Mouse (Mus musculus) erythroblast, embryonic 14.5 days (primary cell): ENCODE data around the gene Gm11020. TPM values are rescaled to one million over a fixed set of nuclear protein-coding genes. Genes with fewer than 3 reads are reported as not detected.
"Not testable (repeated sequence)": the region's sequence is repeated elsewhere in the genome, so short reads cannot be mapped to it uniquely, and the experiment has no call there.

Source experiments
- H3K27me3 ChIP-seq: 2 replicates; pipeline ENCODE4 v1.6.1; 2012; ENCODE audit warnings: inconsistent platforms; ENCODE audit not compliant: control insufficient read depth
- H3K36me3 ChIP-seq: 2 replicates; pipeline ENCODE4 v1.6.1; 2012; ENCODE audit warnings: mild to moderate bottlenecking, inconsistent platforms; ENCODE audit not compliant: control insufficient read depth
- H3K4me1 ChIP-seq: 2 replicates; pipeline ENCODE4 v1.6.1; 2012; ENCODE audit warnings: inconsistent platforms; ENCODE audit not compliant: control insufficient read depth
- H3K4me3 ChIP-seq: replicated peaks from 2 replicates; pipeline ENCODE3; 2012; ENCODE audit warnings: moderate library complexity, mild to moderate bottlenecking, inconsistent platforms
- H3K9me3 ChIP-seq: 2 replicates; pipeline ENCODE4 v1.6.1; 2012; ENCODE audit warnings: low read length, inconsistent platforms, mixed read lengths; ENCODE audit not compliant: control insufficient read depth
- GATA1 ChIP-seq: IDR thresholded peaks from 2 replicates; pipeline ENCODE4 v1.6.1; 2012; ENCODE audit warnings: low read length, inconsistent platforms, mixed read lengths
- TAL1 ChIP-seq: IDR thresholded peaks from 3 replicates; pipeline ENCODE4 v1.6.1; 2012; ENCODE audit warnings: low read length, inconsistent platforms, mixed read lengths
- polyA plus RNA-seq: library from polyadenylated mRNA; stranded (reverse); fragments of >175 nt; gene quantifications from 2 replicates; pipeline ENCODE4 v1.2.3, GENCODE M21; 2012

Gm11020 gene
- not detected in 2 replicates for polyA plus RNA-seq

DNA sequence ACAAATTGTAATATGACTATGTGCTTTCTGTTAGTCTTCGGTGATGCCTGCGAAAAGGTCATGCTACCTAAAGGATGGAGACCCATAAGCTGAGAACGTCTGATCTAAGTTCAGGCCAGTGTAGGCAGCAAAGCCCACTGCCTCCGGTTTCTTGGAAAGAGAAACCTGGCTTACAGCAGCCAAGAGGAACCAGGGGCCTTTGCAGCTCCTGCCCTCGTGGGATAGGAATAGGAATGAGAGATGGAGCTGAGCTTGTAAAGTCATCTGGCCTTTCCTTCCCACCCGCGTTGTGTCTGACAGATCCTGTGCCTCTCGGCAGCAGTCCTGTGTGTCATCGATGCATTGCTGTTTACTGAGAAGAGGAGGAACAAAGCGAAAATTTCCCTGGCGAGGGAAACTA is at the start of gene Gm11020:
Gm11020 (plus strand) TSS at position 301 of the 400 bp plus-strand sequence.
- not testable (repeated sequence) for H3K27me3 ChIP-seq, H3K36me3 ChIP-seq, H3K9me3 ChIP-seq, H3K4me3 ChIP-seq, H3K4me1 ChIP-seq

DNA sequence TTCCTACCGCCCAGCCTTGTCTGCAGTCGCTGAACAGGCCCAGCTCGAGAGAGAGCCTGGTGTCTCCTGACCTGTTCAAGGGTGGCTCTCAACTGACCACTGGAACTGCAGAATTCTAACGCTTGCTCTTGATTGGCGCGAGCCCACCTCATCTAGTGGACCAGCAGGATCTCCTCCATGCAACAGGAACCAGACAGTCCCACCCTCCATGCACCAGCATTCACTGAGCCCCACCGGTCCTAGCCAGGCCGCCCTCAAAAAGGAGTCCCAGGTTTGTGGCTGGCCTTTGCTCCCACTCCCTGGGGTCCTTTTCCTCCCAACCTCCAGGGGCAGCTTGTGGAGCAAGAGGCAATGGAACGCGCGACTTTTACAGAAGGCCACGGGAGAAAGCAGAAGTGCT is 28.3 kb upstream of the Gm11020 start, which contains the start of gene Cmtm2a:
Cmtm2a (minus strand) TSS at position 101 of the 400 bp plus-strand sequence.
- H3K4me3 ChIP-seq, H3K36me3 ChIP-seq, H3K27me3 ChIP-seq, H3K9me3 ChIP-seq, H3K4me1 ChIP-seq: not testable (repeated sequence)

DNA sequence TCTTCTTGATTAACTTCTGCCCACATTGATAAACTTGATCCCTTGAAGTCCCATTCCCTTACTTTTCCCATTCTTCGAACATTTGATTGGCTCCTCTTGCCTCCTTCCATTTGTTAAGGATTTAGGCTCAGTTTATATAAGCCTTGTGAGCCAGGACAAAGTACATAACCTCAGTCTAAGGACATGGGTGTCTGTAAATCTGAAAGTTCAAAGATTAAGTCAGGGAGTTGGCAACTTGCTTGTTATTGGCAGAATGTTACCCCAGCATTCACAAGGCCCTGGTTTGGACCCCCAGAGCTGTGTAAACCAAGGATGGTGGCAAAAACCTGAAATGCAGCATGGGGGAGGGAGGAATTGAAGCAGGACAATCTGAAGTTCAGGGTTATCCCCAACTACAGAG is 27.0 kb upstream of the Gm11020 start:
- Histone ChIP-seq H3K27me3 (no peaks in the 10 kb centered on the region), H3K4me1 (no peaks in the 10 kb centered on the region; the same call in 1 of the 2 replicates), H3K9me3 (no peaks in the 10 kb centered on the region), H3K36me3 (no peaks in the 10 kb centered on the region), H3K4me3 (no peak overlapping the region)
- TF ChIP-seq TAL1, result no peak
- no peak for TF ChIP-seq GATA1

GRCm38 (mm10) chr8:104301577-104301976 is 19.8 kb upstream of the Gm11020 start:
- H3K36me3 ChIP-seq, H3K27me3 ChIP-seq, H3K9me3 ChIP-seq, H3K4me3 ChIP-seq, H3K4me1 ChIP-seq: not testable (repeated sequence)

DNA sequence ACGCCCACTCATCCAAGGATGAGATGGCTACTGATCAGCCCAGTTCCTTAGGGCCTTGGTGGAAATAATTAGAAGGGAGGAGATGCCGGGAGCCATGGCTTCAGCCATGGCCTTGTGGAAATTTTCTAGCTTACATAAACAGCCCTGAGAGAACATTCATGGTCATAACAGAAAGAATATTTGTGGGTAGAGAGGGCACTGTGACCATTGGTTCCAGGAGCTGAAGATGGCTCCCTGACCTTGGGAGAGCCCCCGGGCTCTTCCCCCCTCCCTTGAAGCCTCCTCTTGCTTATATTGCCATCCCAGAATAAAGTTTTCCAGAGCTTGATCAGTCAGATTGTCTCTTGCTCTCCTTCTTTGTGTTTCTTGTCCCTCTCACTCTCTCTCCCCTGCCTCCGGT is 18.8 kb upstream of the Gm11020 start:
- not testable (repeated sequence) for H3K4me1 ChIP-seq, H3K36me3 ChIP-seq, H3K27me3 ChIP-seq, H3K4me3 ChIP-seq, H3K9me3 ChIP-seq

DNA sequence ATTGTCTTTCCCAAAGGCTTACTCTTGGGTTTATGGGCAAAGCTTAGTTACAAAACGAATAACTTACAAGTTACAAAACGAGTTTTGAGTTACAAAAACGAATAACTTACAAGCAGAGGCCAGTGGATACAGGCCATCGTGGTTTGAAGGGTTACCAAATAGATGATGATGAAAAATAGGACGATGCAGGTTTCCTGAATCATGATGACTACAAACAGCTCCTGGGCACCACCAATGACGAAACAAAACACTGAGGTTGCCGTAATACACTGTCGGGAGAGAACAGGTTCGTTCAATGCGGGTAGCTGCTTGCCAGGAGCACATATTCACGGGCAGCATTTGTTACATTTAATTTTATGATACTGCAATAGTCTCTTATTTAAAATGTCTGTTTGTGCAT is 16.4 kb upstream of the Gm11020 start:
- Histone ChIP-seq H3K4me1 (peaks cover 4% of the 10 kb centered on the region), H3K27me3 (no peaks in the 10 kb centered on the region), H3K36me3 (no peaks in the 10 kb centered on the region), H3K4me3 (no peak overlapping the region), H3K9me3 (no peaks in the 10 kb centered on the region)
- TF ChIP-seq GATA1 (no peak), TAL1 (no peak)

GRCm38 (mm10) chr8:104308341-104308740 is 13.0 kb upstream of the Gm11020 start:
- H3K36me3 ChIP-seq, H3K4me3 ChIP-seq, H3K4me1 ChIP-seq, H3K27me3 ChIP-seq, H3K9me3 ChIP-seq: not testable (repeated sequence)

GRCm38 (mm10) chr8:104309441-104310155 is 11.8 kb upstream of the Gm11020 start, which contains the start of the genes Gm45711 and Cmtm1:
Gm45711 (minus strand) TSS chr8:104310081.
Cmtm1 (minus strand) TSS chr8:104310145.
- H3K9me3 ChIP-seq, H3K27me3 ChIP-seq, H3K36me3 ChIP-seq, H3K4me3 ChIP-seq, H3K4me1 ChIP-seq: not testable (repeated sequence)

- H3K4me3 ChIP-seq, H3K27me3 ChIP-seq, H3K36me3 ChIP-seq, H3K4me1 ChIP-seq, H3K9me3 ChIP-seq: not testable (repeated sequence)
These were observed 9.3 kb upstream of the Gm11020 start for GRCm38 (mm10) chr8:104312023-104312422.

DNA sequence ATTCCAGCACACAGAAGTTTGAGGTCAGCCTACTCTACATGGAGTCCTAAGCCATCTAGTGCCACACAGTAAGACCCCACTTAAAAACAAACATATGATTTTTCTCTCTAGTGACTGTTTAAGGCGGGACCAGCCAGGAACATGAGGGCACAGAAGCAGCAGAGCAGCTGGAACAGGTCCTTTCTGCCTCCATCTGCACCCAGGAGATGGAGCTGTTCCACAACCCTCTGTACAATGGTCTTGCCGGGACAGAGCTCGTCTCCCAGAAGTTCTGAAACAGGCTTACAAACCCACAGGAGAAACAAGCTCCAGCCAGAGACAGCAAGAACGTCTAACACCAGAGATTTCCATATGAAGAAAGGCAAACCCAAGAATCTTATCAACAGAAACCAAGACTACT is 8.1 kb upstream of the Gm11020 start:
- TF ChIP-seq TAL1 (no peak), GATA1 (no peak)
- Histone ChIP-seq H3K36me3 (no peaks in the 10 kb centered on the region), H3K4me3 (no peak overlapping the region), H3K9me3 (no peaks in the 10 kb centered on the region), H3K27me3 (no peaks in the 10 kb centered on the region), H3K4me1 (peaks cover 4% of the 10 kb centered on the region)

DNA sequence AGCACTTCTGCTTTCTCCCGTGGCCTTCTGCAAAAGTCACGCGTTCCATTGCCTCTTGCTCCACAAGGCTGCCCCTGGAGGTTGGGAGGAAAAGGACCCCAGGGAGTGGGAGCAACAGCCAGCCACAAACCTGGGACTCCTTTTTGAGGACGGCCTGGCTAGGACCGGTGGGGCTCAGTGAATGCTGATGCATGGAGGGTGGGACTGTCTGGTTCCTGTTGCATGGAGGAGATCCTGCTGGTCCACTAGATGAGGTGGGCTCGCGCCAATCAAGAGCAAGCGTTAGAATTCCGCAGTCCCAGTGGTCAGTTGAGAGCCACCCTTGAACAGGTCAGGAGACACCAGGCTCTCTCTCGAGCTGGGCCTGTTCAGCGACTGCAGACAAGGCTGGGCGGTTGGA is 563 bp downstream of the Gm11020 start, which contains the start of gene Cmtm2b:
Cmtm2b (plus strand) TSS at position 301 of the 400 bp plus-strand sequence.
- H3K36me3 ChIP-seq, H3K27me3 ChIP-seq, H3K9me3 ChIP-seq, H3K4me3 ChIP-seq, H3K4me1 ChIP-seq: not testable (repeated sequence)
